Mouse (Mus musculus) left cerebral cortex, adult 11 months (tissue): ENCODE measurements around the gene Them4.
"Not testable (repeated sequence)": the region's sequence is repeated elsewhere in the genome, so short reads cannot be mapped to it uniquely, and the experiment has no call there.

ENCODE experiments used
- DNase-seq: peaks from one replicate; pipeline ENCODE4 v3.0.0; 2022; ENCODE audit warnings: low spot score

Gene Them4

DNA sequence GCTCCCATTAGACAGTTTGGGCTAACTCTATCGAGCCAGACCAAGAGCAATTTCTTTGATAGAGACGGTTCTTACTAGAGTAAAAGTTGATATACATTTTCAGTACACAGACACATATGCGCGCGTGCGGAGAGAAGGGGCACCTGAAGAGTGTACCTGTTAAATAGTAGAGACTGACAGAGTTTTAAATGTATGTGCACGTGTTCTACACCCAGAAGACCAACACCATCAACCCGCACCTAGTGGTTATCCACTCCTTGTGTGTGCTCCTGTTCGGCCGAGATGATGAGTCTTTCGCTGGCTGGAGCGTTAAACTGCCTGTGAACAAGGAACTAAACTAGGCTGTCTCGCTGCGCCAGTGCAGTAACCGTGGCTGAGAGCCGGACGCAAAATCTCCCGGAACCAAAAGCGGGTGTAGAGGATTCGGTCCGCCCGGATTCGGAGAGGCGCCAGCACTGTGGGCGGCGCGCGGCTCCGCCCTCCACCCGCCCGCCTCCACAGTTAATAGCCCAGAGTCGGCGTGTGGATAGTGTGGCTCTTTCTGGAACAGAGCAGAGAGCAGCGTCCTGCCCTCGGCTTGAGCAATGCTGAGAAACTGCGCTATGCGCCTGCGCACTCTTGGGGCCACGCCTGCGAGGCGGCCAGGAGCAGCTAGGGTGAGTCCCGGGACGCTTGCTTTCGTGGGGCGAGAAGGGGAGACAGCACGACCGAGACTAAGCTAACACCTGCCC lies at the start of gene Them4:
Gene Them4 (plus strand): TSS at position 457 of the 731 bp plus-strand sequence.
- peak; percentile 83 for DNase-seq

- peak; percentile 5 for DNase-seq
Measured at GRCm38 (mm10) chr3:94260598-94260997, 49.3 kb upstream of the Them4 start.

GRCm38 (mm10) chr3:94263736-94264135 lies 46.2 kb upstream of the Them4 start, which contains the start of gene Gm4778:
Gm4778 (plus strand) TSS chr3:94264036.
- not testable (repeated sequence) for DNase-seq

DNA sequence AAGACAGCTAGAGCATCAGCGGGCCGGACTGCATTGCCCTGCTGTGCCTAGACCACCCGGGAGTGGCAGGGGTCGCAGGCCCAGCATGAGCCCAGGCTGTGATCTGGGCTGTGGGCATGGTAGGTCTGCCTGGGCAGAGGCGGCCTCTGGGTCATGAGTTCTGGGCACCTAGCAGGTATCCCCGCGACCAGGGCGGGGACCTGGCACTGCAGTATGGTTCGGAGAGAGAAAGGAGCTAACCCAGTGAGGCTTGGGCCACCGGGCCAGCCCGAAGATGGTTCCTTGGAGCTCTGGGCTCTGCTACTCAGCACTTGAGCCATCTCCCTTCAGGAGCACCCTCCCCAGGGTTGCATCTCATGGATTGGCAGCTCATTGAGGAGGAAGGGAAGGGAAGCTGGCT lies 33.9 kb upstream of the Them4 start:
- no peak for DNase-seq

GRCm38 (mm10) chr3:94305457-94305856 lies 4.4 kb upstream of the Them4 start:
- no peak for DNase-seq

- DNase-seq, result no peak
Measured at GRCm38 (mm10) chr3:94306975-94307374, 2.9 kb upstream of the Them4 start.

GRCm38 (mm10) chr3:94310491-94310890 lies 602 bp downstream of the Them4 start:
- no peak for DNase-seq

DNA sequence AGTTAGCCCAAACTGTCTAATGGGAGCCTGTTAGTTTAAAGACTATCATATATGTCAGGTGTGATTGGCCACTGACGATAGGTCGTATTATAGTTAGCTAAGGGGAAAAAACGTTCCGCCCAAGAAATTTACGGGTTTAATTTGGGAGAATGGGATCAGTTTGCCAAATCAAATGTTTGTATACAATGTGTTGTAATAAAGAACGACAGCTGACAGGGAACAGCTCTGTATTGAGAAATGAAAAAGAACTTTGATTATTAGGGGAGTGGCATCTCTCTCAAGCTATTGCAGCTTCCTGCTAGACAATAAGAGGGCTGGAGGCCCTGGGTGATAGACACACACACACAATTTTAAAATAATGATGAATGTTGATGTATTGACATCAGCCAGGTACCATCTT lies 1.0 kb downstream of the Them4 start:
- no peak for DNase-seq

GRCm38 (mm10) chr3:94311376-94311775 lies 1.5 kb downstream of the Them4 start:
- DNase-seq, result no peak

GRCm38 (mm10) chr3:94328681-94329080 lies 18.8 kb downstream of the Them4 start:
- no peak for DNase-seq

DNA sequence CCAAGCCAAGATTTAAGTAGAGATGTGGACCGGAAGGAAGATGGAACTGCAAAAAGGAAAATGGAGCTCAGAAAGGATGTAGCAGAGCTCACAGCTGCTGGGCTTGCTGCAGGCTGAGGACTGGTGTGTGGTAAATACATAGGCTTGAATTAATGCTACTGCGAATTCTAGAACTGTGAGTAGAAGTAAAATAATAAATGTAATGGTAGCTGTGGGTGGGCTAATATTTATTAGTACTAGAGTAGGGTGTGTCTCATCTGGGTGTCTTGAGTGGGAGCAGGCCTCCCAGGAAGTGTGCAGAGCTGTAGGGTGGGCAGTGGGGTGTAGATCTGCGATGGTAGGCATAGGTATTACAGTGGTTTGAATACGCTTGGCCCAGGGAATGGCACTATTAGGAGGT lies 24.6 kb downstream of the Them4 start:
- DNase-seq, result no peak

DNA sequence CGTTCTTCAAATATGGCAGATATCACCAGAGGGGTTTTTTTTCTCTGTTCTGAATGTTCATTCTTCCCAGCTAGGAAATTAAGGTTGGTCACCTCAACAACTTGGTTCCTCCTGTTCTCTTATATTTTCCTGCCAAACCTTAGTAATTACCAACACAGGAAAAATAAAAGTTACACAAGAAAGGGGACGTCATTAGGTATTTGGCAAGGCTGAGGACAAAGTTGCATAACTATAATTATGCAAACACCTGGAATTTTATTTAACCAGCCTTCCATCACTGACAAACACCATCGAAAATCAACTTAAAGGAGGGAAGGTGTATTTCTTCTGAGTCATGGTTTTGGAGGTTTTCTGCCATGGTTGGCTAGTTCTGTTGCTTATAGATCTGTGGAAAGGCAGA lies 28.6 kb downstream of the Them4 start:
- no peak for DNase-seq

GRCm38 (mm10) chr3:94341959-94342422 lies 32.1 kb downstream of the Them4 start, which contains the start of gene Them5:
Them5 (plus strand) TSS chr3:94342099.
- DNase-seq, result no peak

- DNase-seq, result no peak
Measured at GRCm38 (mm10) chr3:94342552-94342951, 32.7 kb downstream of the Them4 start.

DNA sequence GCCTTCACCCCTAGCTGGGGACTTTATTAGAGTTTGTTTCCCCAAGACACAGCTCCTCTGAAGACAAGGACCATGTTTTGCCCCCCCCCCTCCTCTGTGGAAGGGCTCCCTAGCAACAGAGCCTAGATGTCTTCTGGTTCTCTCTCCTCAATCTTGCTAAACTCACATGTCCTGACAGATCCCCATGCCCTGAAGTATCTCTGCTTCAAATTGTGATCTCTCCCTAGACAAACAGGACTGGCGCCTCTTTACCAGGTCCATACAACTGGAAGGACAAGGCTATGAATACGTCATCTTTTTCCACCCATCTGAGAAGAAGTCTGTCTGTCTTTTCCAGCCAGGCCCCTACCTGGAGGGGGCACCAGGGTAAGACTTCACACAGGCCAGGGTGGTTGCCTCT lies 34.3 kb downstream of the Them4 start:
- no peak for DNase-seq

- DNase-seq, result no peak
Measured at GRCm38 (mm10) chr3:94344897-94345296, 35.0 kb downstream of the Them4 start.

DNA sequence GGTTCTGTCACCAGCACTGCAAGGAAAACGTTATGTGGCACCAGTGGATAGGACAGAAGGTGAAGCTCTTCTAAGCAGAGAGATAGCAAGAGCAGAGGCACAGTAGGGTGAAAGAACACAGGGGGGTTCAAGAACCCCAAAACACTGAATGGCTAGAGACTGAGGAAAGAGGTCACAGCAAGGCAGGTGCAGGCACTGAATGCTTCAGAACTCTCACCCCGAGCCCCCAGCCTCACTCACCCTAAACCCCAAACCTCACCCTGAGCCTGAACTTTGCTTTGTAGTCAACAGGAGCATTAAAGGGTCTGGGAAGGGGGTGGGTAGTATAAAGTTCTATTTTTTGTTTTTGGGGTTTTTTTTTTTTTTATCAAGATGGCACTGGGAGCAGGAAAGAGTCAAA lies 38.3 kb downstream of the Them4 start:
- DNase-seq, result no peak

DNA sequence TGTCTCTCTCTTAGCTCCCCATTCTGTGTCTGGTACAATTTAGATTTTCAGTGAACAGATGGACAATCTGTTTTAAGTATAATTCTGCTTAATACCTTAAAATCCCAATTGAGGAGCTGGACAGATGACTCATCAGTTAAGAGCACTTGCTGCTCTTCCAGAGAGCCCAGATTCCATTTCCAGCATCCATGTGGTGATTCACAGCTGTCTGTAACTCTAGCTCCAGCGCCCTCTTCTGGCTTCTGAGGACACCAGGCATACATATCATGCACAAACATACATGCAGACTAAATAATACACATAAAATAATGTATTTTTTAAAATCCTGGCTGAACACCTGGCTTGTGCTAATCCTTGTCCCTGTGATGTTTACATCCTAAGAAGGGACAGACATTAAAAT lies 50.9 kb downstream of the Them4 start:
- DNase-seq, result no peak

GRCm38 (mm10) chr3:94362138-94362537 lies 52.2 kb downstream of the Them4 start, which contains the start of gene C2cd4d:
C2cd4d (plus strand) TSS chr3:94362438.
- no peak for DNase-seq

DNA sequence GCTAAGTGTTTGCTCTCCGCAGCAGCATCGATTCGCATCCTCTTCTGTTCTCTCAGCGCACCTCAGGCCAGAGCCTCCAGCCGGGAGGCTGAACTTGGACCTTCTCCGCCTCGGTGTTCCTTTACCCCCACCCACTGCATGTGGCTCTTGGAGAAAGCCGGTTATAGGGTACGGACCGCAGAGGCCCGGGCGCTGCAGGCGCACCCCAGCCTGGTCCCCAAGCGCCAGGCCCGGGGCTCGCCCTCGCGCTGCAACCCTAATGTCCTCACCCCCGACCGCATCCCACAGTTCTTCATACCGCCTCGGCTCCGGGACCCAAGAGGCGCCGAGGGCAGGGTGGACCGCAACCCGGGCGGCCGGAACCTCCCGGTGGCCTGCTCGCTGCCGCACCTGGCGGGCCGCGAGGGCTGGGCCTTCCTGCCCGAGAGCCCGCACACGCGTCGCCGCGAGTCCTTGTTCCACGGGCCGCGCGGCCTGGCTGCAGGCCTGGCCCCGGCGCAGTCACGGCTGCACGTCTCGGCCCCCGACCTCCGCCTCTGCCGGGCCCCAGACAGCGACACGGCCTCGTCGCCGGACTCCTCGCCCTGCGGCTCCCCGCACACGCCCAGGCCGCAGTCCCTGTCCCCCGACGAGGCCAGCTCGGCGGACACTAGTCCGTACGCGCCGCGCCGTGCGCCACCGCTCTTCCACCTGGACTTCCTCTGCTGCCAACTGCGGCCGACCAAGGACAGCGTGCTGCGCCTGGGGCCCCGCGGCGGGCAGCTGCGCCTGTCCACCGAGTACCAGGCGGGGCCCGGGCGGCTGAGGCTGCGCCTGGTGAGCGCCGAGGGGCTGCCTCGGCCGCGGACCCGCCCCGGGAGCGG lies 53.6 kb downstream of the Them4 start:
- DNase-seq, result no peak

- DNase-seq, result no peak
Measured at GRCm38 (mm10) chr3:94364154-94364526, 54.3 kb downstream of the Them4 start.

DNA sequence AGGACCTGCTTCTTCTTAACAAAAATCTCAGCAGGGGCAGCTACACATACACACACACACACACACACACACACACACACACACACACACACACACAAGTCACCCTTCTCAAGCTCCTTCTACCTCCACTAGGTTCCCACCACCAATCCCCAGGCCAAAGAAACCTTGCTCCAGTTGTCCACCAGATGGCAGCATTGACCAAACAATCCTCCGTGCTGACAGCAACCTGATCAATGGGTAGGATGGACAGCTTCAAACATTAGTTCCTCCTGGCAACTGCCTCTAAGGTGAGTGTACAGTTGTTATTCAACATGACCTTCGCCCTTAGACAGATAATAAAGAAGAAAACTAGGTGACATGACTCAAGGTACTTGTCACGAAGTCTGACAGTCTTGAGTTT lies 56.9 kb downstream of the Them4 start:
- peak; percentile 55 for DNase-seq

GRCm38 (mm10) chr3:94367511-94367910 lies 57.6 kb downstream of the Them4 start:
- no peak for DNase-seq
